Mouse (Mus musculus) G1E-ER4 (cell line): ENCODE measurements around the gene Crebbp. TPM values are rescaled to one million over a fixed set of nuclear protein-coding genes. Genes with fewer than 3 reads are reported as not detected.

Experiments
- GATA1 ChIP-seq: IDR thresholded peaks from one replicate; pipeline ENCODE4 v1.8.0; 2012; ENCODE audit warnings: low read length, inconsistent platforms
- polyA plus RNA-seq: library from polyadenylated mRNA; stranded (reverse); fragments of >175 nt; gene quantifications from 2 replicates; pipeline ENCODE4 v1.2.3, GENCODE M21; 2012

The Crebbp gene
- polyA plus RNA-seq, 1 experiment: 4.9 TPM

- TF ChIP-seq GATA1: no peak
Observed at GRCm38 (mm10) chr16:4175134-4175533, 38.7 kb downstream of the Crebbp start.

DNA sequence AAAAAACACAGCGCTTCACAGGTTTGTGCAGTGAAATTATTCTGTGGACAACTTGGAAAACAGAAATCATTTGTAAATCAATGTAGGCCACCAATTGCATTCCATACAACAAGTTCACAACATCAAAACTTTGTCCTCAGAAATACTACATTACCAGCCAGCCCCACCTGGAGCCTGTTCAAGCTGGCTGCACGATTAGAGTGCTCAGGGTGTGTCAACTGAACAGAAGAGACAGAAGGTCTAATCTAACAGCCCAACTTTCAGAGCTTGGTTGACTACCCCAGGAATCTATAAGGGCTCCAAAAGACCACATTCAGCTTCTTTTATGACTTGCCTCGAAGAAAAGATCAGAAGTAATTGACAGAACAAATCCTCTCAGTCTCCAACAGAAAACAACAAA is 44.3 kb downstream of the Crebbp start:
- no peak for TF ChIP-seq GATA1

- TF ChIP-seq GATA1: no peak
Observed at GRCm38 (mm10) chr16:4168476-4168875, 45.3 kb downstream of the Crebbp start.

DNA sequence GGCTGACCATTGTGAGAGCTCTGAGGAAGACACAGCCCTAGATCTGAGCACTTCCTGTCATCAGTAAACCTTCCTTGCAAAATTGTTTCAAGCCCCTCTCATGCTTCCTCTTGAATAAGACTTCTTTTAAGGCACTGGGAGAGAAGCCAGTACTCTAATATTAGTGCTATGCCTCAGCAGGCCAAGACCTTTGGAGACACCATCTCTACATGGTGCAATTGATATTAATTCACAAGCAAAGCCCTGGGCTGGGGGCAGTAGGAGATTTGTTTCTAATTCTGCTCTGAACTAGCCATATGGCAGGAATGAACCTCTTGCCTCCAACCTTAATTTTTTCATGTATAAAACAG is 52.9 kb downstream of the Crebbp start:
- no peak for TF ChIP-seq GATA1

DNA sequence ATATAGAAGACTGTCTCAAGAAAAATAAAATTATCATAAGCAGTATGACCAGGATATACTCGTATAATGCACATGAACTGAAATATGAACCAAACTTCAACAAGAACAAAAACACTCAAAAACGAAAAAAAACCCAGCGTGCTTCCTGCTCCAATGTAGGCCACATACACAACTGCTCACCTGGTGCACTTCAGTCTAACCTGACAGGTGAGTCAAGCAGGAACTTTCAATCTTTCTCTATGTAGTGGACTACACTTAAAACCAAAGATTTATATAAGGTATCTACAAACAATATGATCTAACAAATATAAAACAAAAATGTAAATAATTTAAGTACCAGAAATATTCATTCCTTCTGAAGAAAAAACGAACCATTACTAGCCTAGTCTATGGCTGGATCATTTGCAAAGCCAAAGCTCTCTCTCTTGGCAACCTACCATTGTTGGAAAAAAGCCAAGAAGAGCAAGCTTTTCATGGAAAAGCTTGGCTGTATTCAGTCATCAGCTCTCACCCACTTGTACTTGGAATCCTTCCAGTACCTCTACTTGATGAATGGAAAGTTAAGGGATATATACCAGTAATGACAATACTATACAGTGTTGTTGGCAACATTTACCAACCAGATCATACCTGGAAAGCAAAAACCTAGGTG is 53.4 kb downstream of the Crebbp start:
- TF ChIP-seq GATA1: no peak

DNA sequence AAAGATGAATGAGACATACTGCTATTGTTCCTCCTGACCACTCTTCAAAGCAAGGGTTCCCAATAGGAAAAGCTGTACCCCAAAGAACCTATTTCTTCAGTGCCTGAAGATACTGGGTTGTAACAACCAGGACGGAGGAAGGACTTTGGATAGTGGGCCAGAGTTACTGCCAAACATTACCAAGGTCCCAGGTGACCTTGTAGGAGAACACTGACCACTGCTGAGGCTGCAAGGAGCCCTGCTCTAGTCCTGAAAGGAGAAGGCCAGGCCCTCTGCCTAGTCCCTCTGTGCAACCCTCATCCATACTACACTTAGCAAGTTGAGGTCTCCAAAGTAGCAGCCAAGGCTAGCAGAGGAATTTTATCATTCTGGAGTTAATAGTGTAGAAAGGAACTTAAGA is 60.7 kb downstream of the Crebbp start:
- no peak for TF ChIP-seq GATA1

- no peak for TF ChIP-seq GATA1
Observed at GRCm38 (mm10) chr16:4138541-4138940, 75.3 kb downstream of the Crebbp start.

DNA sequence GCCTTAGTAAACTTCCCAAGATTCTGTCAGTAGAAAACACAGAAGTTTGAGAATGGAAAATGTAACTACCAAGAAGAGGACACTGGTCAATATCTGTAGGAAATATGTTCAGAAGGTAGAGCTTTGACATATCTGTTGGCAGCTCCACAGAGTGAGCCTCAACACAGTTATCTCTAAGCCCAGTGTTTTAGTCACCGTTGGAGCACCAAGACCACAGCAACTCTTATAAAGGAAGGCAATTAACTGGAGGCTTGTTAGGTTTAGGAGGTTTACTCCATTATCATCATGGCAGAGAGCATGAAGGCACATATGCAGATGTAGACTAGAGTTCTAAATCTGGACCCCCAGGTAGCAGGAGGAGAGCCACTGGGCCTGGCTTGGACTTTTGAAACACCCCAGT is 80.0 kb downstream of the Crebbp start:
- TF ChIP-seq GATA1: no peak

DNA sequence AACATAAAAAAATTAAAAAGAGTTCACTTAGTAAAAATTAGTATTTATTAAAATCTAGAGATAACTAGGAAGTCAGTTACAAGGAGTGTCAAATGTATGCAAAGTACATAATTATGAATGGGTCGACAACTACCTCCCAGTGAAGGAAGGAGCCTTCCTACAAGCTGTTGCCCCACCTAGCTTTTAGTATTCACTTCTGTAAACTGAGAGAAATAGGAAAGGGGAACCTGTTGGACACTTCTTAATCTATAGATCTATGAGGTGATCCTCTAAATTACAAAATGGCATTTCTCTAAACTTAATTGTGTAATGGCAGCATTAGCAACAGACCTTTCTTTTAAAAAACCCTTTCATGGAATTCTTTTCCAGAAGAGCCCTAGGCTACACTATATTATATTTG is 84.9 kb downstream of the Crebbp start:
- no peak for TF ChIP-seq GATA1

- TF ChIP-seq GATA1: no peak
Observed at GRCm38 (mm10) chr16:4117072-4117471, 96.7 kb downstream of the Crebbp start.

GRCm38 (mm10) chr16:4100374-4100773 is 113.4 kb downstream of the Crebbp start:
- no peak for TF ChIP-seq GATA1

GRCm38 (mm10) chr16:4097521-4097920 is 116.3 kb downstream of the Crebbp start:
- no peak for TF ChIP-seq GATA1

DNA sequence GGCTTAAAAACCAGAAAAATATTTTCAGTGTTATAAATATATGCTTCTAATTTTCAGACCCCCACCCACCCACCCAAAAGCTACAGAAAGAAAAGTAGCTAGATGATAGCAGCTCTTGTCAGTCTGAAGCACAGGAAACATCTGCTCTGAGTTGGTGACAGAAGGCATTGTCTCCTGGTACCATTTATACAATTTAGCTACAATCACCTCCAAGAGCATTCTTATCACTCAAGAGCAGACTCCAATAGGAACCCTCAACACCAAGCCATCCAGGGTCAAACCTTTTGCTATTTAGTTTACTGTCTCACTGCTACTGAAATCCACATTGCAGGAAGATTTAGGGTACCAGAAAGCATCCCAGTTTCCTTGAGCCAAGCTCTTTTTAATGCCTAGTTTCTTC is 116.9 kb downstream of the Crebbp start:
- no peak for TF ChIP-seq GATA1

GRCm38 (mm10) chr16:4096141-4096540 is 117.7 kb downstream of the Crebbp start:
- TF ChIP-seq GATA1: no peak

GRCm38 (mm10) chr16:4087214-4087913 is 126.4 kb downstream of the Crebbp start:
- no peak for TF ChIP-seq GATA1

DNA sequence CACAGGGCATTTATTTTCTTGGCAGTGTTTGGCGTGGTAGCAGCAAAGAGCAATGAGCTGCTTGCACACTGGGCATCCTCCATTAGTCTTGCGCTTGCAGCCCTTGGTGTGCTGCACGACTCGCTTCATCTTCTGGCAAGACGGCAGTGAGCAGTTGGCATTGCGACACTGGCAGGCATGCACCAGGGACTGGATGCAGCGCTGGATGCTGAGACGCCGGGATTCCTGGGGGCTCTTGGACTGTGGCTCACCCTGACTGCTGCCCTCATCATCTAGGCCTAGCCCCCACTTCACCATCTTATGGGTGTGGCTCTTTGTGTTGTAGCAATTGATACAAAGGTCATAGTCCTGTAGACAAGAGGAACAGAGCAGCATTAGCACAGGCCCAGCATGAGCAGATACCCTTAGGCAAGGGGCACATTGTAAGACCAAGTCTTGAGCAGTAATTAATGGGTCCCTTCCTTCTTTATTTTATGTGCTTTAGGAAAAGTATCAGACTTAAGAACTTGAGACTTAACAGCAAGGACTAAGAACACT is 127.9 kb downstream of the Crebbp start:
- TF ChIP-seq GATA1: no peak

DNA sequence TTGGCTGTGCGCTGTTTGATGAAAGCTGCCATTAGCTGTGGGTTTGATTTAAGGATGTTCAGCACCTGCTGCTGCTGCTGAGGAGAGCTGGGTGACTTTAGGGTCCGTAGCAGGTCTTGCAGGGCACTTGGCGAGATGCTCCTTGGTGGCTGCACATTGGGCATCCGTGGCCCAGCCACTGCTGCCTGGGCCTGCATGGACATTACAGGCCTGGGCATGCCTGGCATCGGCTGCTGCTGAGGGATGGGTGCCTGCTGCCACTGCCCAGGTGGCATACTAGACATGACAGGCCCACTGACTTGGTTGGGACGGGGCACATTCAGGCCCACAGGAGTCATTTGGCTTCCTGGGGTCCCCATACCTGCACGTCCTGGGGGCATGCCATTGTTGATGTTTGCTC is 128.7 kb downstream of the Crebbp start:
- TF ChIP-seq GATA1: no peak
